Comparison of ENCODE assay signal across 16 mouse cellular contexts in the genomic region with DNA sequence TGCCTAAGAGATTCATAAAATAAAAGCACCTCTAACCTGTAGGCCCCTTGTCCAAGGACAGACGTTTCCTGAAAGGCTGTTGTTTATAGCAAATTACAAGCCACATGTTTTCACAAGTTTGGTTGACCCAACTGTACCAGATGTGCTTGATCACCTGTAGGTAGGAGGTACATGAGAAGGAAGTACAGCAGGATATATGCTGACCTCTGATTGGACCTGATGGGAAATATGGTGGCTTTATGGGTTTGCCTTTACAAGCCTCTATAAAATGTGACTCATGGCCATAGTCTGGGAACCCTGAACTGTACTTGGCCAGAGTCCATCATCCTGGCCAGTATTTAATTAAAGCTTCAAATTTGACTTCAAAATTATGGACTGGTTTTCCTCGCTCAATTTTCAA. TPM values are rescaled to one million over a fixed set of nuclear protein-coding genes. Genes with fewer than 3 reads are reported as not detected.
"Had no signal": no experiment of that assay in that cellular context is flagged by ENCODE, and none has a peak within 500 bp of the region (broad histone marks: within the 10 kb centered on the region; RNA-seq: fewer than 3 reads in every experiment).

No protein-coding gene starts in this region.

- DNase-seq: kidney, adult 18-20 months; kidney, postnatal 25 days; lung, adult 2 months; lung, postnatal 36 days; right cerebral cortex, postnatal 14 days; thymus, postnatal 36 days had no signal

- H3K4me3 ChIP-seq: layer of hippocampus, adult 2 months; liver, embryonic 15.5 days; midbrain, embryonic 13.5 days had no signal

- H3K9ac ChIP-seq: liver, embryonic 15.5 days; midbrain, embryonic 13.5 days had no signal

- H3K4me1 ChIP-seq: liver, embryonic 15.5 days; midbrain, embryonic 13.5 days had no signal

- H3K27ac ChIP-seq: layer of hippocampus, adult 2 months; liver, embryonic 15.5 days; midbrain, embryonic 13.5 days had no signal

- H3K4me2 ChIP-seq: liver, embryonic 11.5 days; liver, embryonic 15.5 days; midbrain, embryonic 13.5 days had no signal

- H3K36me3 ChIP-seq: liver, embryonic 15.5 days; midbrain, embryonic 13.5 days had no signal

- H3K27me3 ChIP-seq: liver, embryonic 15.5 days; midbrain, embryonic 13.5 days had no signal

- ATAC-seq: lung, postnatal 0 days; midbrain, embryonic 13.5 days had no signal

- H3K9me3 ChIP-seq: liver, embryonic 15.5 days; midbrain, embryonic 13.5 days had no signal

RNA-seq across cellular contexts. Expression of a gene that starts 22.7 kb away (rescaled TPM):
- polyA plus RNA-seq: limb, embryonic 11.5 days; liver, embryonic 11.5 days; liver, embryonic 15.5 days; midbrain, embryonic 13.5 days; small intestine, adult 2 months had no signal

RNA-seq across cellular contexts. Expression of a gene that starts 23.0 kb away (rescaled TPM):
- polyA plus RNA-seq: limb, embryonic 11.5 days; liver, embryonic 11.5 days; liver, embryonic 15.5 days; lung, adult 2 months; lung, postnatal 0 days; midbrain, embryonic 13.5 days; midbrain, postnatal 0 days; neural tube, embryonic 14.5 days; small intestine, adult 2 months; stomach, embryonic 16.5 days had no signal

RNA-seq across cellular contexts. Expression of a gene that starts 26.6 kb away (rescaled TPM):
- polyA plus RNA-seq: limb, embryonic 11.5 days; liver, embryonic 11.5 days; liver, embryonic 15.5 days; lung, adult 2 months; lung, postnatal 0 days; midbrain, embryonic 13.5 days; neural tube, embryonic 14.5 days; small intestine, adult 2 months; stomach, embryonic 16.5 days had no signal
